Mouse (Mus musculus) brain, adult 2 months (tissue): ENCODE measurements around the gene Pla2g4b.

ENCODE experiments used
- DNase-seq: peaks from one replicate; pipeline ENCODE4 v3.0.0; 2011; ENCODE audit warnings: low read depth, low spot score

Pla2g4b gene

GRCm38 (mm10) chr2:120013831-120014486 is 19.3 kb upstream of the Pla2g4b start:
- DNase-seq: no peak

- DNase-seq: no peak
Observed at GRCm38 (mm10) chr2:120015882-120016281, 17.3 kb upstream of the Pla2g4b start.

GRCm38 (mm10) chr2:120017599-120017998 is 15.6 kb upstream of the Pla2g4b start:
- no peak for DNase-seq

- no peak for DNase-seq
Observed at GRCm38 (mm10) chr2:120024337-120024736, 8.9 kb upstream of the Pla2g4b start.

GRCm38 (mm10) chr2:120026984-120027949 is 6.0 kb upstream of the Pla2g4b start, which contains the start of the genes Jmjd7 and Gm28042:
TSS of gene Jmjd7 (plus strand) at chr2:120027483.
TSS of gene Gm28042 (plus strand) at chr2:120027493.
- peak; percentile 94 for DNase-seq

- DNase-seq: no peak
Observed at GRCm38 (mm10) chr2:120027950-120028331, 5.3 kb upstream of the Pla2g4b start.

- no peak for DNase-seq
Observed at GRCm38 (mm10) chr2:120030380-120030779, 2.8 kb upstream of the Pla2g4b start.

GRCm38 (mm10) chr2:120033726-120034125 is 509 bp downstream of the Pla2g4b start:
- peak; percentile 25 for DNase-seq

- no peak for DNase-seq
Observed at GRCm38 (mm10) chr2:120037744-120038143, 4.5 kb downstream of the Pla2g4b start.

- DNase-seq: no peak
Observed at GRCm38 (mm10) chr2:120040991-120041390, 7.8 kb downstream of the Pla2g4b start.

- DNase-seq: peak; percentile 91
Observed at GRCm38 (mm10) chr2:120044101-120044603, 10.9 kb downstream of the Pla2g4b start.

- DNase-seq: no peak
Observed at GRCm38 (mm10) chr2:120044676-120045075, 11.5 kb downstream of the Pla2g4b start.

- peak; percentile 89 for DNase-seq
Observed at GRCm38 (mm10) chr2:120046486-120047310, 13.5 kb downstream of the Pla2g4b start.

- DNase-seq: no peak
Observed at GRCm38 (mm10) chr2:120048173-120048572, 15.0 kb downstream of the Pla2g4b start.

GRCm38 (mm10) chr2:120049632-120050274 is 16.5 kb downstream of the Pla2g4b start:
- DNase-seq: peak; percentile 69

GRCm38 (mm10) chr2:120051405-120051804 is 18.2 kb downstream of the Pla2g4b start:
- no peak for DNase-seq

GRCm38 (mm10) chr2:120054771-120055552 is 21.7 kb downstream of the Pla2g4b start:
- DNase-seq: no peak

GRCm38 (mm10) chr2:120055923-120056322 is 22.7 kb downstream of the Pla2g4b start:
- no peak for DNase-seq

- DNase-seq: no peak
Observed at GRCm38 (mm10) chr2:120058818-120059217, 25.6 kb downstream of the Pla2g4b start.

- DNase-seq: no peak
Observed at GRCm38 (mm10) chr2:120059466-120059865, 26.2 kb downstream of the Pla2g4b start.
